In the genomic region with DNA sequence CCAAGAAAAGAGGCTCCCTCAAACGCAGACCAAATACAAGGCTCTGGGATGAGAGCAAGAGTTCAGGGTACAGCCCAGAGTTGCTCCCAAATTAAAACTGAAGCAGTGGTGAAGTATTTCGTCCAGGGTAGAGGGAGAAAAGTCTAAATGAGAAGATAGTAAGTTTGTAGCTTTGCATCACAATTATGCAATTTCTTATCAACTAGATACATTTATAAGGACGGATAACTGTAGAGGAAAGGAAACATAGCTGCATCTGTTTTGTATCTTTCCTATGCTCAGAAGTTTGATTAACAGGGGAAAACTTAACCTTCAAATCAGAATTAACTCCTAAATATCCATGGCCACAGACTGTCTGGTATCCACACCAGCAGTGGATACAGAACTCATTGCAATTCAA, we compare ENCODE assay signal across 11 mouse cellular contexts. TPM values are rescaled to one million over a fixed set of nuclear protein-coding genes. Genes with fewer than 3 reads are reported as not detected.
DNase-seq lines count a peak whose midpoint lies in the region; ATAC-seq and TF ChIP-seq lines count a peak whose summit lies in the region.
"Had no signal": no experiment of that assay in that cellular context is flagged by ENCODE, and none has a peak within 500 bp of the region (broad histone marks: within the 10 kb centered on the region; RNA-seq: fewer than 3 reads in every experiment).

No protein-coding gene starts in this region.

- H3K36me3 ChIP-seq in hindbrain, embryonic 10.5 days: peaks cover 4% of the 10 kb centered on the region; the same call in 1 of the 2 replicates
- no peaks in the 10 kb centered on the region for H3K36me3 ChIP-seq in hindbrain, embryonic 11.5 days (ENCODE audit: control insufficient read depth, insufficient read depth, low read length)
- H3K36me3 ChIP-seq in spleen, adult 2 months (ENCODE audit: control insufficient read depth, insufficient read depth, low read length): no peaks in the 10 kb centered on the region
- H3K36me3 ChIP-seq in limb, embryonic 14.5 days (ENCODE audit: control insufficient read depth, insufficient read depth, low read length): no peaks in the 10 kb centered on the region

- TF ChIP-seq POLR2A in spleen, adult 2 months (IDR thresholded peaks at IDR 0.05; ENCODE audit: low read depth, low read length): no peak
- no peak for TF ChIP-seq POLR2A in limb, embryonic 14.5 days (IDR thresholded peaks at IDR 0.05; ENCODE audit: borderline replicate concordance, extremely low read depth, insufficient read depth, insufficient read length)

- no peaks in the 10 kb centered on the region for H3K27me3 ChIP-seq in hindbrain, embryonic 10.5 days (ENCODE audit: insufficient read depth, poor library complexity, severe bottlenecking)
- no peaks in the 10 kb centered on the region for H3K27me3 ChIP-seq in hindbrain, embryonic 11.5 days (ENCODE audit: control insufficient read depth, insufficient read depth, low read length)
- H3K27me3 ChIP-seq in spleen, adult 2 months (ENCODE audit: control insufficient read depth, insufficient read depth, low read length): 0 out of 2 replicates have a peak, but pooled peaks cover 2% of the 10 kb centered on the region
- no peaks in the 10 kb centered on the region for H3K27me3 ChIP-seq in limb, embryonic 14.5 days (ENCODE audit: control insufficient read depth, insufficient read depth, low read length)

- H3K27ac ChIP-seq in hindbrain, embryonic 10.5 days: peak overlapping the region; percentile 71; the same call in 1 of the 2 replicates
- no peak overlapping the region for H3K27ac ChIP-seq in hindbrain, embryonic 11.5 days (ENCODE audit: low read depth, low read length)
- H3K27ac ChIP-seq in spleen, adult 2 months (ENCODE audit: insufficient read depth, low read length): peak overlapping the region; percentile 74; the same call in 1 of the 2 replicates
- peak overlapping the region; percentile 34; the same call in 1 of the 2 replicates for H3K27ac ChIP-seq in limb, embryonic 14.5 days (replicated peaks; ENCODE audit: low read depth, low read length)
- H3K27ac ChIP-seq: left cerebral cortex, adult 2 months had no signal

- 0 out of 2 replicates have a peak, but pooled peaks cover 3% of the 10 kb centered on the region for H3K9me3 ChIP-seq in hindbrain, embryonic 10.5 days
- H3K9me3 ChIP-seq in hindbrain, embryonic 11.5 days (ENCODE audit: control insufficient read depth, low read length): no peaks in the 10 kb centered on the region
- H3K9me3 ChIP-seq in limb, embryonic 14.5 days (ENCODE audit: control insufficient read depth, low read length): no peaks in the 10 kb centered on the region

- H3K4me1 ChIP-seq in hindbrain, embryonic 10.5 days (replicated peaks): peaks cover 55% of the 10 kb centered on the region
- H3K4me1 ChIP-seq in hindbrain, embryonic 11.5 days (replicated peaks; ENCODE audit: control insufficient read depth, insufficient read depth, low read length): no peaks in the 10 kb centered on the region; the same call in 1 of the 2 replicates
- peaks cover 31% of the 10 kb centered on the region; the same call in 1 of the 2 replicates for H3K4me1 ChIP-seq in spleen, adult 2 months (ENCODE audit: control insufficient read depth, insufficient read depth, insufficient read length)
- H3K4me1 ChIP-seq in limb, embryonic 14.5 days (ENCODE audit: control insufficient read depth, insufficient read depth, low read length): peaks cover 41% of the 10 kb centered on the region

- H3K4me3 ChIP-seq in hindbrain, embryonic 10.5 days: no peak overlapping the region
- no peak overlapping the region for H3K4me3 ChIP-seq in hindbrain, embryonic 11.5 days (ENCODE audit: low read depth, low read length)
- no peak overlapping the region for H3K4me3 ChIP-seq in spleen, adult 2 months (ENCODE audit: extremely low read depth, insufficient read depth, insufficient read length)
- no peak overlapping the region for H3K4me3 ChIP-seq in limb, embryonic 14.5 days (replicated peaks; ENCODE audit: low read length)
- H3K4me3 ChIP-seq: left cerebral cortex, adult 2 months had no signal

- intact Hi-C loops in left cerebral cortex, postnatal 4 days (cut with DNase I): no loop called here

- no peak for ATAC-seq in hindbrain, embryonic 11.5 days (ENCODE audit: low FRiP score)
- ATAC-seq in limb, embryonic 14.5 days (ENCODE audit: low FRiP score, low read depth): no peak

- no peak overlapping the region for H3K4me2 ChIP-seq in hindbrain, embryonic 11.5 days (replicated peaks; ENCODE audit: low read depth, low read length)
- H3K4me2 ChIP-seq in limb, embryonic 14.5 days (replicated peaks; ENCODE audit: low read depth, low read length, severe bottlenecking): no peak overlapping the region

- H3K9ac ChIP-seq in hindbrain, embryonic 11.5 days (ENCODE audit: low read depth, low read length): no peak overlapping the region
- 0 out of 2 replicates have a peak overlapping the region, but pooled peaks have one; percentile 13 for H3K9ac ChIP-seq in limb, embryonic 14.5 days (ENCODE audit: low read depth, low read length, severe bottlenecking)

- 58% methylated on average over 3 of the region's 3 CpGs for WGBS in hindbrain, embryonic 10.5 days
- WGBS in hindbrain, embryonic 11.5 days: 61% methylated on average over 3 of the region's 3 CpGs
- 33% methylated on average over 3 of the region's 3 CpGs for WGBS in spleen, adult 2 months
- 31% methylated on average over 3 of the region's 3 CpGs for WGBS in limb, embryonic 14.5 days

- TF ChIP-seq CTCF in spleen, adult 2 months (IDR thresholded peaks at IDR 0.05; ENCODE audit: extremely low read depth, insufficient read depth, insufficient read length, insufficient replicate concordance): no peak

- DNase-seq in hindbrain, embryonic 10.5 days (ENCODE audit: low spot score): no peak
- DNase-seq in hindbrain, embryonic 11.5 days (ENCODE audit: low spot score): no peak
- no peak for DNase-seq in spleen, adult 2 months (ENCODE audit: low read depth in 1 of 2, low spot score in 2 of 2)
- DNase-seq in spleen, postnatal 14 days (ENCODE audit: low spot score in 2 of 2): no peak
- DNase-seq in limb, embryonic 14.5 days (ENCODE audit: low spot score): no peak
- no peak for DNase-seq in left cerebral cortex, postnatal 4 days
- DNase-seq in thymus, postnatal 10 days (ENCODE audit: low spot score in 2 of 2): no peak
- DNase-seq: cerebellum, adult 11-12 months; kidney, postnatal 36 days; spleen, adult 18-20 months had no signal

RNA-seq across cellular contexts. Expression of gene St6galnac3, which starts 4.7 kb away (rescaled TPM):
- polyA plus RNA-seq in hindbrain, embryonic 10.5 days (2016; fragmentation: Nextera tagmentation; extraction: Ambion mirVana): 32.4 and 37.8 TPM in 2 replicates
- 34.8 and 38.9 TPM in 2 replicates for polyA plus RNA-seq in hindbrain, embryonic 11.5 days (2014; fragmentation: Nextera tagmentation; extraction: Ambion mirVana)
- 2.0 and 3.0 TPM in 2 replicates for polyA plus RNA-seq in spleen, adult 2 months (2012; rRNA removed)
- polyA plus RNA-seq in limb, embryonic 14.5 days (2012; rRNA removed): 20.7 and 21.3 TPM in 2 replicates
- polyA plus RNA-seq in limb, embryonic 14.5 days (2014; fragmentation: Nextera tagmentation; extraction: Ambion mirVana): 36.0 and 49.5 TPM in 2 replicates
- 10 to 100 TPM; 20.4 to 21.2 TPM for total RNA-seq in left cerebral cortex, postnatal 4 days (2021)
